Mouse (Mus musculus) MEL (cell line): ENCODE measurements at regions not wholly inside any gene's neighbourhood (a gene's known extent, or its start where the extent isn't known, plus 50 kb on each side); places are given as distances from the start of the nearest gene placed in this dataset.

ENCODE experiments used
- DNase-seq: peaks from one replicate; pipeline ENCODE4 v3.0.0; 2011; ENCODE audit warnings: low read depth, low spot score
- H3K27ac ChIP-seq: 2 replicates; pipeline ENCODE4 v1.5.1; 2012; ENCODE audit warnings: low read depth, mild to moderate bottlenecking, control low read depth, low read length, moderate library complexity; ENCODE audit not compliant: control insufficient read depth
- H3K27me3 ChIP-seq, 2 experiments: fragments of 150-350 bp in 1 of 2; sonication (generic) in 1 of 2; 2 replicates each; pipeline ENCODE4 v1.6.1; 2012; ENCODE audit warnings: low read length in 2 of 2, mild to moderate bottlenecking in 2 of 2, improper control_type of control experiment in 1 of 2, moderate library complexity in 1 of 2; ENCODE audit not compliant: insufficient read depth in 2 of 2, control insufficient read depth in 1 of 2
- H3K36me3 ChIP-seq, 2 experiments: 2 replicates each; pipeline ENCODE4 v1.6.1; 2012 to 2014; ENCODE audit warnings: low read length in 2 of 2, improper control_type of control experiment in 1 of 2, inconsistent platforms in 1 of 2, mild to moderate bottlenecking in 1 of 2; ENCODE audit not compliant: insufficient read depth in 2 of 2, control insufficient read depth in 1 of 2
- H3K4me1 ChIP-seq, 2 experiments: fragments of 150-350 bp in 1 of 2; sonication (generic) in 1 of 2; 2 replicates each; pipeline ENCODE4 v1.6.1; 2012; ENCODE audit warnings: low read length in 2 of 2, improper control_type of control experiment in 1 of 2, mild to moderate bottlenecking in 1 of 2; ENCODE audit not compliant: insufficient read depth in 2 of 2, control insufficient read depth in 1 of 2
- H3K4me3 ChIP-seq, 2 experiments: fragments of 150-350 bp in 1 of 2; sonication (generic) in 1 of 2; 2 replicates each; pipeline ENCODE4 v1.5.1; 2012; ENCODE audit warnings: low read depth in 2 of 2, low read length in 2 of 2, mild to moderate bottlenecking in 2 of 2, moderate library complexity in 2 of 2, control low read depth in 1 of 2, improper control_type of control experiment in 1 of 2; ENCODE audit not compliant: control insufficient read depth in 1 of 2, insufficient read depth in 1 of 2
- H3K79me2 ChIP-seq: 2 replicates; pipeline ENCODE4 v1.6.1; 2012; ENCODE audit warnings: mild to moderate bottlenecking, low read length, moderate library complexity; ENCODE audit not compliant: control insufficient read depth, poor library complexity, insufficient read depth
- H3K9ac ChIP-seq: 2 replicates; pipeline ENCODE4 v1.6.1; 2012; ENCODE audit warnings: low read depth, mild to moderate bottlenecking, control low read depth, low read length, moderate library complexity; ENCODE audit not compliant: control insufficient read depth, poor library complexity, severe bottlenecking
- H3K9me3 ChIP-seq: fragments of 150-350 bp; sonication (generic); replicated peaks from 2 replicates; pipeline ENCODE4 v1.6.1; 2012; ENCODE audit warnings: mild to moderate bottlenecking, low read length, improper control_type of control experiment, moderate library complexity; ENCODE audit not compliant: insufficient read depth
- CTCF ChIP-seq, 3 experiments: IDR thresholded peaks in 2 of 3; conservative IDR thresholded peaks in 1 of 3; 2 replicates each; pipeline ENCODE4 v1.5.1; 2011 to 2012; ENCODE audit warnings: low read length in 3 of 3, low read depth in 2 of 3, mild to moderate bottlenecking in 2 of 3, improper control_type of control experiment in 1 of 3, inconsistent platforms in 1 of 3, mixed read lengths in 1 of 3, moderate library complexity in 1 of 3; ENCODE audit not compliant: control insufficient read depth in 1 of 3, insufficient read depth in 1 of 3, poor library complexity in 1 of 3, severe bottlenecking in 1 of 3
- ELF1 ChIP-seq: IDR thresholded peaks from 2 replicates; pipeline ENCODE4 v1.6.1; 2014; ENCODE audit warnings: low read depth, mild to moderate bottlenecking, inconsistent platforms, low read length, improper control_type of control experiment, moderate library complexity
- EP300 ChIP-seq, 2 experiments: IDR thresholded peaks; 2 replicates each; pipeline ENCODE4 v1.6.1; 2011; ENCODE audit warnings: improper control_type of control experiment in 2 of 2, low read length in 2 of 2, low read depth in 1 of 2, mild to moderate bottlenecking in 1 of 2
- KAT2A ChIP-seq: conservative IDR thresholded peaks from 2 replicates; pipeline ENCODE4 v1.6.1; 2012; ENCODE audit warnings: low read depth, low read length, improper control_type of control experiment, inconsistent platforms
- MAX ChIP-seq: IDR thresholded peaks from 2 replicates; pipeline ENCODE4 v1.6.1; 2011; ENCODE audit warnings: low read length, improper control_type of control experiment
- MAZ ChIP-seq: IDR thresholded peaks from 2 replicates; pipeline ENCODE4 v1.6.1; 2012; ENCODE audit warnings: low read depth, mild to moderate bottlenecking, inconsistent platforms, low read length, improper control_type of control experiment
- MXI1 ChIP-seq: IDR thresholded peaks from 2 replicates; pipeline ENCODE4 v1.6.1; 2011; ENCODE audit warnings: mild to moderate bottlenecking, low read depth, low read length, improper control_type of control experiment
- MYC ChIP-seq: IDR thresholded peaks from 2 replicates; pipeline ENCODE4 v1.6.1; 2011; ENCODE audit warnings: low read depth, mild to moderate bottlenecking, low read length, improper control_type of control experiment, moderate library complexity
- NELFE ChIP-seq: IDR thresholded peaks from 2 replicates; pipeline ENCODE4 v1.6.1; 2011; ENCODE audit warnings: low read depth, low read length, improper control_type of control experiment
- POLR2AphosphoS5 ChIP-seq: IDR thresholded peaks from 2 replicates; pipeline ENCODE4 v1.6.1; 2012; ENCODE audit warnings: low read depth, borderline replicate concordance, mild to moderate bottlenecking, inconsistent platforms, low read length, moderate library complexity, mixed read lengths
- RCOR1 ChIP-seq: IDR thresholded peaks from 2 replicates; pipeline ENCODE4 v1.6.1; 2012; ENCODE audit warnings: low read depth, mild to moderate bottlenecking, inconsistent platforms, low read length, improper control_type of control experiment
- SMC3 ChIP-seq: IDR thresholded peaks from 2 replicates; pipeline ENCODE4 v1.6.1; 2011; ENCODE audit warnings: low read depth, low read length, improper control_type of control experiment
- TAL1 ChIP-seq: IDR thresholded peaks from 2 replicates; pipeline ENCODE4 v1.6.1; 2012; ENCODE audit warnings: mild to moderate bottlenecking, inconsistent platforms, low read length, moderate library complexity, mixed read lengths
- TCF12 ChIP-seq: IDR thresholded peaks from 2 replicates; pipeline ENCODE4 v1.6.1; 2014; ENCODE audit warnings: low read depth, mild to moderate bottlenecking, inconsistent platforms, low read length, improper control_type of control experiment, moderate library complexity
- USF2 ChIP-seq, 2 experiments: IDR thresholded peaks; 2 replicates each; pipeline ENCODE4 v1.6.1; 2011 to 2012; ENCODE audit warnings: improper control_type of control experiment in 2 of 2, low read length in 2 of 2, borderline replicate concordance in 1 of 2, inconsistent platforms in 1 of 2, low read depth in 1 of 2, mild to moderate bottlenecking in 1 of 2; ENCODE audit not compliant: insufficient read depth in 1 of 2
- ZNF384 ChIP-seq: IDR thresholded peaks from 2 replicates; pipeline ENCODE4 v1.6.1; 2012; ENCODE audit warnings: low read depth, mild to moderate bottlenecking, inconsistent platforms, low read length, improper control_type of control experiment

DNA sequence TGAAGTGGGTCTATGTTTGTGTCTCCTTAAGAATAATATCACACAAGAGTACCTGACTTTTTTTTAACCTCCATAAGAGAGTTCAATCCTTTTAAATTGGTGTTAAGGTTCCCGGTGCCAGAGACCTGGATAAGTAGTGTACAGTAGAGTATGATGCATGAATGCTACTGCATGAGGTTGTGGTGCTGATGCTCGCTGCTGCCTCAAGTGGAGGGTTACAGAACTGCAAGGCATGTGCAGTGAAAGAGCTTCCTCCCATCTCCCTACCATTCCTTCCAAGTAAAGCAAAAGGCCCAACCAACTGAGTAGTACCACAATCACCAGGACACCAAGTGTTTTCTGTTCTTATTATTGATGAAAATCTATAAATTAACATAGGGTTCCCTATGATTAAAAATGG, 227.5 kb downstream of the Plod2 start:
- Histone ChIP-seq H3K27me3 (no peaks in the 10 kb centered on the region), H3K9ac (no peak overlapping the region), H3K79me2 (no peaks in the 10 kb centered on the region), H3K4me1 (no peaks in the 10 kb centered on the region), H3K27ac (no peak overlapping the region), H3K4me3 (no peak overlapping the region), H3K36me3 (no peaks in the 10 kb centered on the region), H3K9me3 (no peaks in the 10 kb centered on the region)
- TF ChIP-seq TCF12 (no peak), CTCF (IDR thresholded peaks at IDR 0.05 in 2 of 3, conservative IDR thresholded peaks at IDR 0.05 in 1 of 3; ENCODE audit: control insufficient read depth in 1 of 3, insufficient read depth in 1 of 3, low read depth in 2 of 3, low read length in 3 of 3, poor library complexity in 1 of 3, severe bottlenecking in 1 of 3) (peak; percentile 46 to 89 (median 61))
- peak; percentile 33 for DNase-seq

DNA sequence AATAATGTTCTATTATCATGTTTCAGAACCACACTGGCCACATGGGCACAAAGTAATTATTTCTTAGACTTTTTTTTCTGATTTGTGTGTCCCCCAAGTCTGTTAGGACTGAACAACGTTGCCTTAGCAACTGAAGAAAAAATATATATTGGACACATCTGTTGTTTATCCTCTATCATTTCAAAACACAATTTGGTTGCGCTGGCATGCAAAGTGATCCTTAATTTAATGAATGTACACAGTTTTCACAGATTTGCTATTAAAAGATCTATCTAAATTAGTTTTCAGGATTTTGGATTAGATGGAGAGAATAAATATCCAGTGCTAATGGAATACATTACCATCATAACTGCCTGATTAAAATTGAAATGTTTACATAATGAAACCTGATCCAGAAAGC, 229.0 kb downstream of the Plod2 start:
- no peaks in the 10 kb centered on the region for H3K9me3 ChIP-seq
- TF ChIP-seq MXI1, result no peak
- TF ChIP-seq USF2 (IDR thresholded peaks at IDR 0.05; ENCODE audit: borderline replicate concordance in 1 of 2, insufficient read depth in 1 of 2, low read depth in 1 of 2, low read length in 2 of 2), result no peak
- TF ChIP-seq MAX, result no peak
- TF ChIP-seq SMC3, result no peak
- TF ChIP-seq EP300 (IDR thresholded peaks at IDR 0.05; ENCODE audit: low read depth in 1 of 2, low read length in 2 of 2), result no peak
- no peak for TF ChIP-seq RCOR1
- no peak for TF ChIP-seq KAT2A
- TF ChIP-seq MAZ, result no peak
- TF ChIP-seq, all 39 proteins: peak for 0
- DNase-seq, result no peak
- Histone ChIP-seq H3K79me2 (no peaks in the 10 kb centered on the region), H3K9ac (no peak overlapping the region), H3K4me1 (no peaks in the 10 kb centered on the region), H3K36me3 (no peaks in the 10 kb centered on the region), H3K27me3 (no peaks in the 10 kb centered on the region), H3K27ac (no peak overlapping the region), H3K4me3 (no peak overlapping the region)

DNA sequence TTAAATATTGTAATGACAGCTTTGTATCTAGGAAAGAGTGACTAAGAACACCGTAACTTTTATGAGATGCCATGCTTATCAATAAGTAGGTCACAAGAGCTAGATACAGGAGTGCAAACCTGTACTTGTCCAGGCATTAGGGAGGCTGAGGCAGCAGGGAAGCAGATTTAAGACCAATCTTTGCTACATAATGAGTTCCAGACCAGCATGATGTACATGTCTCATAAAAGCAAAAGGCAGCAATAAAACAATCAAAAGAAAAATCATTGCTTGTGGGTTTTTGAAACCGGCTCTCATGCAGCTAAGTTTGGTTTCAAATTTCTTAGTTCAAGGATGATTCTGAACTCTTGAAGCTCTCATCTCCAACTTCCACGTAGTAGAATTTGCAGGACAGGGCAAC, 229.7 kb downstream of the Plod2 start:
- Histone ChIP-seq H3K79me2 (no peaks in the 10 kb centered on the region), H3K27ac (no peak overlapping the region), H3K9ac (no peak overlapping the region), H3K9me3 (no peaks in the 10 kb centered on the region), H3K4me1 (no peaks in the 10 kb centered on the region), H3K4me3 (no peak overlapping the region)
- TF ChIP-seq TAL1 (no peak), ZNF384 (no peak), USF2 (IDR thresholded peaks at IDR 0.05; ENCODE audit: borderline replicate concordance in 1 of 2, insufficient read depth in 1 of 2, low read depth in 1 of 2, low read length in 2 of 2) (no peak), TCF12 (no peak), ELF1 (no peak), MYC (no peak), EP300 (IDR thresholded peaks at IDR 0.05; ENCODE audit: low read depth in 1 of 2, low read length in 2 of 2) (no peak), POLR2AphosphoS5 (no peak), NELFE (no peak)
- TF ChIP-seq, all 39 proteins: peak for 0
- no peak for DNase-seq
- Histone ChIP-seq H3K36me3 (no peaks in the 10 kb centered on the region), H3K27me3 (no peaks in the 10 kb centered on the region)
